Mouse (Mus musculus): ENCODE results near the gene Kbtbd13.

The Kbtbd13 gene

GRCm38 (mm10) chr9:65391613-65391964 is at the start of gene Kbtbd13:
Kbtbd13 (minus strand) TSS chr9:65391652.
- no peak for DNase-seq

GRCm38 (mm10) chr9:65435671-65436301 is 44.3 kb upstream of the Kbtbd13 start, which contains the start of gene Mtfmt:
Mtfmt (plus strand) TSS chr9:65435782.
- peak; percentile 91 to 96 for DNase-seq

GRCm38 (mm10) chr9:65435211-65435610 is 43.8 kb upstream of the Kbtbd13 start:
- DNase-seq: no peak

GRCm38 (mm10) chr9:65434140-65434539 is 42.7 kb upstream of the Kbtbd13 start:
- DNase-seq: peak; percentile 38 to 52

- DNase-seq: peak; percentile 84 to 88
These were observed 40.8 kb upstream of the Kbtbd13 start for GRCm38 (mm10) chr9:65432236-65432635.

GRCm38 (mm10) chr9:65430921-65431320 is 39.5 kb upstream of the Kbtbd13 start:
- DNase-seq: no peak

GRCm38 (mm10) chr9:65430401-65430800 is 38.9 kb upstream of the Kbtbd13 start:
- no peak for DNase-seq

- no peak for DNase-seq
These were observed 36.6 kb upstream of the Kbtbd13 start for GRCm38 (mm10) chr9:65428003-65428402.

- DNase-seq: no peak
These were observed 36.1 kb upstream of the Kbtbd13 start for GRCm38 (mm10) chr9:65427511-65427910.

GRCm38 (mm10) chr9:65424393-65424792 is 32.9 kb upstream of the Kbtbd13 start:
- DNase-seq: no peak

GRCm38 (mm10) chr9:65422760-65423501 is 31.5 kb upstream of the Kbtbd13 start, which contains the start of gene Slc51b:
Slc51b (minus strand) TSS chr9:65422955.
- DNase-seq: no peak

- no peak for DNase-seq
These were observed 28.2 kb upstream of the Kbtbd13 start for GRCm38 (mm10) chr9:65419633-65420032.

GRCm38 (mm10) chr9:65417738-65418137 is 26.3 kb upstream of the Kbtbd13 start:
- no peak for DNase-seq

GRCm38 (mm10) chr9:65411326-65411725 is 19.9 kb upstream of the Kbtbd13 start:
- no peak for DNase-seq

- DNase-seq: no peak
These were observed 18.9 kb upstream of the Kbtbd13 start for GRCm38 (mm10) chr9:65410378-65410777.

GRCm38 (mm10) chr9:65408871-65409295 is 17.4 kb upstream of the Kbtbd13 start:
- DNase-seq: no peak

GRCm38 (mm10) chr9:65407861-65408260 is 16.4 kb upstream of the Kbtbd13 start:
- no peak for DNase-seq

- DNase-seq: no peak
These were observed 15.9 kb upstream of the Kbtbd13 start for GRCm38 (mm10) chr9:65407327-65407726.

GRCm38 (mm10) chr9:65405184-65405449 is 13.7 kb upstream of the Kbtbd13 start:
- no peak for DNase-seq

- peak; percentile 81 to 87 for DNase-seq
These were observed 13.1 kb upstream of the Kbtbd13 start for GRCm38 (mm10) chr9:65404331-65405183.

GRCm38 (mm10) chr9:65399934-65400333 is 8.5 kb upstream of the Kbtbd13 start:
- DNase-seq: no peak

GRCm38 (mm10) chr9:65398279-65398678 is 6.8 kb upstream of the Kbtbd13 start, which contains the start of gene Rasl12:
Rasl12 (plus strand) TSS chr9:65398506.
- DNase-seq: peak; percentile 52 to 69

GRCm38 (mm10) chr9:65394360-65394759 is 2.9 kb upstream of the Kbtbd13 start:
- DNase-seq: no peak
